Mouse (Mus musculus) midbrain, embryonic 11.5 days (tissue): Measurements from ENCODE around the gene Dedd2. TPM values are rescaled to one million over a fixed set of nuclear protein-coding genes. Genes with fewer than 3 reads are reported as not detected.

Experiments
- ATAC-seq: fragments of 200-750 bp; cut with Nextera tagmentation; 2 replicates; pipeline ENCODE4 v1.8.0; 2017; ENCODE audit warnings: moderate TSS enrichment, moderate library complexity; ENCODE audit not compliant: low FRiP score
- DNase-seq: peaks from one replicate; pipeline ENCODE4 v3.0.0; 2015; ENCODE audit warnings: low spot score; ENCODE audit errors: missing footprints
- H3K27ac ChIP-seq: fragments of 300-500 bp; sonication (generic); 2 replicates; pipeline ENCODE4 v1.5.1; 2014; ENCODE audit warnings: low read depth, low read length
- H3K27me3 ChIP-seq: fragments of 300-500 bp; sonication (generic); 2 replicates; pipeline ENCODE4 v1.6.1; 2014; ENCODE audit warnings: mild to moderate bottlenecking, low read length, moderate library complexity, mixed read lengths; ENCODE audit not compliant: control insufficient read depth, insufficient read depth
- H3K36me3 ChIP-seq: fragments of 300-500 bp; sonication (generic); 2 replicates; pipeline ENCODE4 v1.6.1; 2014; ENCODE audit warnings: mild to moderate bottlenecking, low read length, moderate library complexity, mixed read lengths; ENCODE audit not compliant: control insufficient read depth, insufficient read depth
- H3K4me1 ChIP-seq: fragments of 300-500 bp; sonication (generic); 2 replicates; pipeline ENCODE4 v1.6.1; 2014; ENCODE audit warnings: low read length; ENCODE audit not compliant: control insufficient read depth, insufficient read depth
- H3K4me2 ChIP-seq: fragments of 300-500 bp; sonication (generic); 2 replicates; pipeline ENCODE4 v1.6.1; 2014; ENCODE audit warnings: mild to moderate bottlenecking, moderate library complexity
- H3K4me3 ChIP-seq: fragments of 300-500 bp; sonication (generic); 2 replicates; pipeline ENCODE4 v1.5.1; 2014; ENCODE audit warnings: low read depth, low read length
- H3K9ac ChIP-seq: fragments of 300-500 bp; sonication (generic); 2 replicates; pipeline ENCODE4 v1.6.1; 2014; ENCODE audit warnings: low read length
- H3K9me3 ChIP-seq: fragments of 300-500 bp; sonication (generic); 2 replicates; pipeline ENCODE4 v1.6.1; 2016; ENCODE audit warnings: low read length; ENCODE audit not compliant: control insufficient read depth
- WGBS: fragments of 180-500 bp; shearing (Covaris S2); extraction: QIAGEN DNeasy Blood & Tissue Kit; methylation state at CpG from one replicate; pipeline ENCODE4 v1.1.7; 2014; 5-methylcytosine and 5-hydroxymethylcytosine counted together
- polyA plus RNA-seq: library from polyadenylated mRNA; unstranded; fragments of >200 nt; fragmentation: Nextera tagmentation; extraction: Ambion mirVana; gene quantifications from 2 replicates; pipeline ENCODE4 v1.2.1, GENCODE M21; 2014

Dedd2 gene
- polyA plus RNA-seq, 1 experiment from 2014 or later: 7.7 TPM

DNA sequence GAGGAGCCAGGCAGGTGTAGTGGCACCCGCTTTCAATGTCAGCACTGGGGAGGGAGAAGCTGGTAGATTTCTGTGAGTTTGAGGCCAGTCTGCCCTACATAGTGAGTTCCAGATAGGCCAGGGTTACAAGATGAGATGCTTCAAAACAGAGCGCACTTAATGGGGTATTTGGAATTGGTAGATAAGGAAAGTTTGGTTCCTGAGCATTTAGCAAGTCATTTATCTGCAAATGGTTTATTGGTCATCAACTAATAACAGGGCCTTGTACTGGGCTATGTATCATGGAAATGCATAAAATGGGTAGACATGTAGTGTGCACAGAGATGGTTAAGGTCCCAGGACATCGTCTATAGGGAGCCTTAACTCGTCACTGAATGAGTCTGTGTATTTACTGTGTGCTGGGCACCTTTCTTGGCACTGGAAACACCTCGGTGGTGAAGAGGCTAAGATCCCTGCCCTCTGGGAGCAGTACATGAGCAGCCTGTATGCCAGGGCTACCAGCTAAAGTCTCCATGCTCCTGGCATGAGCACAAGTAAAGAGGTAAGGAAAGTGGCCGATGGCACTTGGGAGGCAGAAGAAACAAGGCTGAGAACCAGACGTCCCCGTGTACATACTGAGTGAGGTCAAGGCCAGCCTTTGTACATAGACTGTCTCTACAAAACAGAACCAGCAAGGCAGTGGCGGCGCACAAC is 2.0 kb upstream of the Dedd2 start:
- Histone ChIP-seq H3K27ac (no peak overlapping the region), H3K4me1 (peaks cover 21% of the 10 kb centered on the region)

DNA sequence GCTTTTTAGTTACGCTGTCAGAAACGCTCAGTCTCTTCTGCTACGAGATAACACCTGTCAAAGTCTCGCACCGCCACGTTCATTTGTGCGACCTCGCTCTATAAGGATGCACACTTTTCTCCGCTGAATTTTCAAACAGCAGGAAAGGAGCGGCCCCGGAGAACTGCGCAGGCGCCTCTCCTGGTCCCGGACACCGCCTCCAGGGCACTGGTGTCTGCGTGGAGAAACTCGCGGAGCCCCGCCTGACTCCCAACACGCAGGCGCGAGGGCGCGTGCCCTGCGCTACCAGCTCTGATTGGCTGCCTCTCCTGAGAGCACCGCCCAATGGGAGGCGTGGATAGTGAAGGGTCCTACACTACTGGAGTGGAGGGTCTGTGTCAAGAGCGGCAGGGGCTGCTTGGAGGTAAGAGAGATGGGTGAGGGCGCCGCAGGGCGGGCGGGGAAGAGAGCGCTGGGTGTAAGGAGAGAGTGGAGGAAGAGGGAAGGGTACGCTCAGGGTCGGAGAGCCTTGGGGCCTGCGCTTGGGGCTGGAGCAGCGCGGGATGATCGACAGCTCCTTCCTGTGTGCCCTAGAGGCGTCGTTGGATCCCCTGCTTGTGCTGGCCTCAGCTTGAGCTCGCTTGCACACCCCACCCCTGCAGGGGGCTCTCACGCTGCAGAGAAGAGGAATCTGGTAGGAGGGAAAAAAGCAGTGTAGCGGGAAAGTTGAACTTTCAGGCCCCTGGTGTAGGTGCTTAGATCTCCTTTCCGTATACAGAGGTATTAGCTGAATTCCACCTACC is 878 bp upstream of the Dedd2 start, which contains the start of gene Zfp526:
TSS of gene Zfp526 (plus strand) at position 324 of the 782 bp plus-strand sequence.
- Histone ChIP-seq H3K4me1 (peaks cover 21% of the 10 kb centered on the region), H3K36me3 (peaks cover 11% of the 10 kb centered on the region; the same call in 1 of the 2 replicates), H3K9ac (peak within 1 kb of the TSS; percentile 81), H3K27ac (peak within 1 kb of the TSS; percentile 67), H3K4me3 (peak within 1 kb of the TSS; percentile 64), H3K27me3 (no peaks in the 10 kb centered on the region), H3K9me3 (no peaks in the 10 kb centered on the region), H3K4me2 (peak within 1 kb of the TSS; percentile 97)
- peak; percentile 99 for DNase-seq
- whole genome bisulfite sequencing: under 1% methylated on average over 44 of the region's 45 CpGs
- ATAC-seq: peak; percentile 95

More for the DNA sequence above, 2.0 kb upstream of the Dedd2 start:
- no peak for ATAC-seq
- Histone ChIP-seq H3K4me3 (peak overlapping the region; percentile 64), H3K9ac (no peak overlapping the region), H3K27me3 (no peaks in the 10 kb centered on the region), H3K9me3 (no peaks in the 10 kb centered on the region), H3K4me2 (peak overlapping the region; percentile 97), H3K36me3 (peaks cover 17% of the 10 kb centered on the region; the same call in 1 of the 2 replicates)
- DNase-seq: peak; percentile 75
- WGBS: 89% methylated on average over 10 of the region's 10 CpGs

DNA sequence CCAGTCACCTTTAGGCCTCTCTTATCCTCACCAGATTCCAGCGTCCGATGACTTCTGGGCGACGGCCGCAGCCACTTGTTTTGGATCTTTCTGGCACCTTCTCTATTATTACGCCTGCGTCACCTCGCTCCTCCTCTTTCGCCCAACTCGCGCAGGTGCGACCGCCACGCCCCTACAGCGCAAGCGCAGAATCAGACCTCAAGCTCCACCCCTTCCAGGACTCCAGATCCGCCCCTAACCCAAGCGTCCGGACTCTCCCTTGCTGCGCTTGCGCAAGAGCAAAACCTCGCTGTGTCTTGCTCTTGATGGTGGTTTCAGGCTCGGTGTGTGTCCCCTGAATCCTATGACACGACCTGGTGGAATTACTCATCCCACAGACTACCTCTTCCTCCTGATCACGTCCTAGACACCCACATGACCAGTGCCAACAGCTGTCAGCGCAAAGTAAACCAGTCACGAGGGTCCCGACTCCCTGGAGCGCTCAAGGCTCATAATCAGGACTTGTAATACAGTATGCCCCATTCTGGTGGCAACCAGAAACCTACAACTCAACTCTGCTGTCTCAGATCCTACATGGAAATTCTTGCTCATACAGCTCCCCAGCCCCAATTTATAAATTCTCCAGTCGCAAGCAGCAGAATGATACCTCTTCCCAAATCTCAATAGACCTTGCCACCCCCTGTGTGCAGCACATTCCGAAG is 509 bp downstream of the Dedd2 start:
- peak; percentile 75 for ATAC-seq
- Histone ChIP-seq H3K4me2 (peak overlapping the region; percentile 97), H3K9ac (peak overlapping the region; percentile 81; the same call in 1 of the 2 replicates), H3K27me3 (no peaks in the 10 kb centered on the region), H3K9me3 (no peaks in the 10 kb centered on the region), H3K27ac (no peak overlapping the region), H3K36me3 (0 out of 2 replicates have a peak, but pooled peaks cover 2% of the 10 kb centered on the region), H3K4me3 (peak overlapping the region; percentile 51), H3K4me1 (peaks cover 21% of the 10 kb centered on the region)
- DNase-seq: peak; percentile 99
- WGBS: 5% methylated on average over 31 of the region's 31 CpGs

- Histone ChIP-seq H3K4me3 (peak overlapping the region; percentile 51), H3K9me3 (no peaks in the 10 kb centered on the region), H3K36me3 (0 out of 2 replicates have a peak, but pooled peaks cover 2% of the 10 kb centered on the region), H3K27me3 (no peaks in the 10 kb centered on the region), H3K27ac (peak overlapping the region; percentile 74; the same call in 1 of the 2 replicates), H3K4me1 (peaks cover 21% of the 10 kb centered on the region), H3K9ac (peak overlapping the region; percentile 81; the same call in 1 of the 2 replicates), H3K4me2 (peak overlapping the region; percentile 97)
- ATAC-seq (peak; percentile 34; the same call in 1 of the 2 replicates), DNase-seq (peak; percentile 98)
- 1% methylated on average over 16 of the region's 16 CpGs for WGBS
Measured at GRCm38 (mm10) chr7:25219416-25219750, 1.0 kb downstream of the Dedd2 start.

- Histone ChIP-seq H3K9me3 (no peaks in the 10 kb centered on the region), H3K27me3 (no peaks in the 10 kb centered on the region), H3K27ac (peak overlapping the region; percentile 74; the same call in 1 of the 2 replicates), H3K4me2 (peak overlapping the region; percentile 97), H3K9ac (peak overlapping the region; percentile 81), H3K4me3 (peak overlapping the region; percentile 51), H3K36me3 (peaks cover 2% of the 10 kb centered on the region; the same call in 1 of the 2 replicates), H3K4me1 (peaks cover 21% of the 10 kb centered on the region)
- DNase-seq (peak; percentile 99), ATAC-seq (peak; percentile 25)
- 1% methylated on average over 53 of the region's 53 CpGs for WGBS
Measured at GRCm38 (mm10) chr7:25218705-25219415, 1.6 kb downstream of the Dedd2 start.

- 67% methylated on average over 12 of the region's 12 CpGs for WGBS
- Histone ChIP-seq H3K4me1 (peaks cover 21% of the 10 kb centered on the region), H3K36me3 (peaks cover 2% of the 10 kb centered on the region; the same call in 1 of the 2 replicates), H3K27me3 (no peaks in the 10 kb centered on the region), H3K9ac (no peak overlapping the region), H3K9me3 (no peaks in the 10 kb centered on the region), H3K27ac (no peak overlapping the region), H3K4me2 (no peak overlapping the region), H3K4me3 (0 out of 2 replicates have a peak overlapping the region, but pooled peaks have one; percentile 51)
- DNase-seq (peak; percentile 31), ATAC-seq (no peak)
Measured at GRCm38 (mm10) chr7:25217653-25218395, 2.6 kb downstream of the Dedd2 start.

- no peak for DNase-seq
- Histone ChIP-seq H3K27me3 (no peaks in the 10 kb centered on the region), H3K27ac (no peak overlapping the region), H3K36me3 (peaks cover 2% of the 10 kb centered on the region; the same call in 1 of the 2 replicates), H3K4me3 (no peak overlapping the region), H3K4me2 (no peak overlapping the region), H3K9ac (no peak overlapping the region), H3K9me3 (no peaks in the 10 kb centered on the region), H3K4me1 (peaks cover 5% of the 10 kb centered on the region)
- ATAC-seq: no peak
- 96% methylated on average over 2 of the region's 2 CpGs for WGBS
Measured at GRCm38 (mm10) chr7:25214172-25214571, 6.2 kb downstream of the Dedd2 start.

DNA sequence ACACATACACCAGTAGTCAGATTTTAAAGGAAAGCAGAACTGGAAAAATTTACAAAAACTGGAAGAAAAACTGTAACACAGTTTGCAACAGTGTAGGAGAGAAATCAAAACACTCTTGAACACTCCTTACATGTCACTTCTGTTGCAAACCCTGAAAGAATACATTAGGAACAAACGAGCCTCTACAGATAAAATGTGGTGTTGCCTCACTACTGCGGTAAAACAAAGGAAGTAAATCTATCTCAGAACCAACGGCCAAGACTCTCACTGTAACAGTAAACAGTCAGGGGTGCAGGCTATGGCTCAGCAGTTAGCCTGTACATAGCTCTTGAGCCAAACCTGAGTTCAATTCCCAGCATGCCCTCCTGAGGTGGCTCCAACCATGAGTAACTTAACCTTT is 7.3 kb downstream of the Dedd2 start:
- Histone ChIP-seq H3K4me2 (no peak overlapping the region), H3K27me3 (no peaks in the 10 kb centered on the region), H3K9ac (no peak overlapping the region), H3K27ac (no peak overlapping the region), H3K9me3 (no peaks in the 10 kb centered on the region), H3K4me3 (no peak overlapping the region), H3K4me1 (no peaks in the 10 kb centered on the region), H3K36me3 (peaks cover 2% of the 10 kb centered on the region; the same call in 1 of the 2 replicates)
- DNase-seq (peak; percentile 31), ATAC-seq (no peak)
- WGBS: 79% methylated on average over 3 of the region's 3 CpGs
